Mouse (Mus musculus): ENCODE results near the gene Krt27.

Krt27 gene

GRCm38 (mm10) chr11:99351004-99351403 is at the start of gene Krt27:
Gene Krt27, minus strand, starts transcription at chr11:99351104.
- no peak for DNase-seq (ENCODE audit: low read depth in 1 of 2, low spot score in 2 of 2)

GRCm38 (mm10) chr11:99399956-99400549 is 49.1 kb upstream of the Krt27 start:
- no peak for DNase-seq (ENCODE audit: low read depth in 1 of 2, low spot score in 2 of 2)

GRCm38 (mm10) chr11:99398832-99399231 is 47.9 kb upstream of the Krt27 start:
- no peak for DNase-seq (ENCODE audit: low read depth in 1 of 2, low spot score in 2 of 2)

GRCm38 (mm10) chr11:99398084-99398483 is 47.2 kb upstream of the Krt27 start:
- DNase-seq (ENCODE audit: low read depth in 1 of 2, low spot score in 2 of 2) = no peak

GRCm38 (mm10) chr11:99396661-99397060 is 45.8 kb upstream of the Krt27 start:
- no peak for DNase-seq (ENCODE audit: low read depth in 1 of 2, low spot score in 2 of 2)

GRCm38 (mm10) chr11:99396034-99396433 is 45.1 kb upstream of the Krt27 start:
- no peak for DNase-seq (ENCODE audit: low read depth in 1 of 2, low spot score in 2 of 2)

GRCm38 (mm10) chr11:99392492-99392891 is 41.6 kb upstream of the Krt27 start:
- no peak for DNase-seq (ENCODE audit: low read depth in 1 of 2, low spot score in 2 of 2)

GRCm38 (mm10) chr11:99391375-99391774 is 40.5 kb upstream of the Krt27 start:
- DNase-seq (ENCODE audit: low read depth in 1 of 2, low spot score in 2 of 2) = no peak

- no peak for DNase-seq (ENCODE audit: low read depth in 1 of 2, low spot score in 2 of 2)
These were observed 40.0 kb upstream of the Krt27 start for GRCm38 (mm10) chr11:99390866-99391265.

GRCm38 (mm10) chr11:99389264-99389663 is 38.4 kb upstream of the Krt27 start, which contains the start of gene Krt10:
Gene Krt10, minus strand, starts transcription at chr11:99389364.
- DNase-seq (ENCODE audit: low read depth in 1 of 2, low spot score in 2 of 2) = no peak

- no peak for DNase-seq (ENCODE audit: low read depth in 1 of 2, low spot score in 2 of 2)
These were observed 37.8 kb upstream of the Krt27 start for GRCm38 (mm10) chr11:99388661-99389060.

- peak; percentile 31 to 62 for DNase-seq (ENCODE audit: low read depth in 1 of 2, low spot score in 2 of 2)
These were observed 35.2 kb upstream of the Krt27 start for GRCm38 (mm10) chr11:99385813-99386721.

GRCm38 (mm10) chr11:99379568-99379967 is 28.7 kb upstream of the Krt27 start:
- DNase-seq (ENCODE audit: low read depth in 1 of 2, low spot score in 2 of 2) = peak in 1 of 2 experiments; percentile 19

- DNase-seq (ENCODE audit: low read depth in 1 of 2, low spot score in 2 of 2) = no peak
These were observed 23.9 kb upstream of the Krt27 start, which contains the start of gene Krt28 for GRCm38 (mm10) chr11:99374803-99375202. Gene Krt28, minus strand, starts transcription at chr11:99374903.

GRCm38 (mm10) chr11:99369853-99370451 is 19.0 kb upstream of the Krt27 start:
- no peak for DNase-seq (ENCODE audit: low read depth in 1 of 2, low spot score in 2 of 2)

GRCm38 (mm10) chr11:99369229-99369628 is 18.3 kb upstream of the Krt27 start:
- no peak for DNase-seq (ENCODE audit: low read depth in 1 of 2, low spot score in 2 of 2)

- DNase-seq (ENCODE audit: low read depth in 1 of 2, low spot score in 2 of 2) = no peak
These were observed 15.9 kb upstream of the Krt27 start for GRCm38 (mm10) chr11:99366791-99367190.

- DNase-seq (ENCODE audit: low read depth in 1 of 2, low spot score in 2 of 2) = no peak
These were observed 13.5 kb upstream of the Krt27 start for GRCm38 (mm10) chr11:99364412-99364811.

GRCm38 (mm10) chr11:99361423-99361822 is 10.5 kb upstream of the Krt27 start:
- no peak for DNase-seq (ENCODE audit: low read depth in 1 of 2, low spot score in 2 of 2)

GRCm38 (mm10) chr11:99339299-99339847 is 11.5 kb downstream of the Krt27 start:
- DNase-seq (ENCODE audit: low read depth in 1 of 2, low spot score in 2 of 2) = no peak

GRCm38 (mm10) chr11:99337866-99338265 is 13.0 kb downstream of the Krt27 start, which contains the start of gene Krt26:
Gene Krt26, minus strand, starts transcription at chr11:99337966.
- DNase-seq (ENCODE audit: low read depth in 1 of 2, low spot score in 2 of 2) = no peak

Measured in monocyte, adult 2 months (primary cell).